Mouse (Mus musculus): Measurements from ENCODE around the gene Btd. TPM values are rescaled to one million over a fixed set of nuclear protein-coding genes. Genes with fewer than 3 reads are reported as not detected.
A peak's percentile ranks its signal among the peaks of the same experiment; 100 is the strongest.

Btd gene
- total RNA-seq, 2 experiments from 2014 or later: 7.4 to 9.9 TPM

DNA sequence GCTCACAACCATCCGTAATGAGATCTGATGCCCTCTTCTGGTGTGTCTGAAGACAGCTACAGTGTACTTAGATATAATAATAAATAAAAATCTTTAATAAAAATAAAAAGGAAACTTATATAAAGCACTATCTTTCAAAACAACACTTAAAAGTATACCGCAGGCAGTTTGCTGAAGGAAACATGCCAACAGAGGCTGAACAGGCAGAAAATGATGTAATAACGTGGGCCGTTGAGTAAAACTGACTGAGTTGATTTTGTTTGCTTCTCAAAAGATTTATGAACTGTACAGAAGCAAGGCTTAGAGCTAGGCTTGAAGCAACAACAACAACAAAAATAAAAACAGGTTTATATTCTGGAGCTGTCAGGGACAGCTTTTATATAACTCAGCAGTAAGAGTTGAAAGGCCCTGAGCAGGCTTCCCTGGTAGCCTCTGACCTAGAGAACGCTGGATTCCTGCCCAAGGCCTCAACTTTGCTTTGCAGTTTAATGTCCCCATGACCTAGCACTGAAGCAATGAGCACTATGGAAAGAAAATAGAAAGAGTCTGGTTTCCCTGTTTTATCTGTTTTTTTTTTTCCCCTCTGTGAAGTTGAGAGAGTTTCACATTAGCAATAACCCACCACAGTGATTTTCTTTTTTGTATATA, 3.5 kb downstream of the Btd start:
- DNase-seq (ENCODE audit: extremely low spot score in 1 of 2, low spot score in 2 of 2): no peak
- intact Hi-C loops (cut with DNase I): no loop called here

DNA sequence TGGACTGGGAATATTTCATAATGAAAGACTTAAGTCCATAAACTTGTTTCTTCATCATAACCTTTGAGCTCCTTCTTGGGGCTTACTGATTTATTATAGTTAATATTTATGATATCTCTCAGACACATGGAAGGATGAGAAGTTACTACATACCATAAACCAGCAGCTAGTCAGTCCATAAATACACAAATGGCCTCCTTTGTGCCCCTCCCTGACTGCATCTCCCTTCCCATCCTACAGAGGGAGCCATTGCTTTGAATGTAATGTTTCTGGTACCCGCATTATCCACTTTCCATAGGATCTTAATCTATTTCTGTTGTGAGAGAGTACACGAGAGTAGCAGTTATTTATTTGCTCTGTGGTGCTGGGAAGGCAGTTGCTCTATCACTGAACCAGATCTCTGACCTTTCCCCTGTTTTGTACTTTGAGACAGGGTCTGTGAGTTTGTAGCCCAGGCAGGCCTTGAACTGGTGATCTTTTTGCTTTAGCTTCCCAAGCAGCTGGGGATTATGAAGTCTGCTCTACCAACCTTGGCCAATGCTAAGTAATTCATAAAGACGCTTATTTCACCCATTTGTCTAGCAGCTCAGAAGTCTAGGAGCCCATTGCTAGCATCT, 4.2 kb downstream of the Btd start:
- intact Hi-C loops (cut with DNase I): no loop called here
- no peak for DNase-seq (ENCODE audit: extremely low spot score in 1 of 2, low spot score in 2 of 2)

DNA sequence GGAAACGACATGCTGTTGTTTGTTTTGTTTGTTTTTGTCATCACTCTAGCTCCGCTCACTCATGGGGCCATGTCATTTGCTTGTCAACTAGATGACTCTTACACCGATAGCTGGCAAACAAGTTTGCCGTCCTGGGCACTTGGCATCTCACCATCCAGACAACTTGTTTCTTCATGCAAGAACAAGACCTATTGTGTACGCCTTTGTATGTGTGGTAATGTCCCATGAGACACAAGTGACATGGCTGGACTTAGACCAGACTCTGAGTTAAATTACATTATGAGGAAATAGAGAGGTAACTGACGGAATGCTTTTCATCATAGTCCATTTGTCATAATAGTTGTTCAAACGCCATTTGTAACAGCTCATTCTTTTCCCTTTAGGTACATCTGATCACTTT, 5.1 kb downstream of the Btd start:
- no peak for DNase-seq (ENCODE audit: extremely low spot score in 1 of 2, low spot score in 2 of 2)
- intact Hi-C loops (cut with DNase I): no loop called here

DNA sequence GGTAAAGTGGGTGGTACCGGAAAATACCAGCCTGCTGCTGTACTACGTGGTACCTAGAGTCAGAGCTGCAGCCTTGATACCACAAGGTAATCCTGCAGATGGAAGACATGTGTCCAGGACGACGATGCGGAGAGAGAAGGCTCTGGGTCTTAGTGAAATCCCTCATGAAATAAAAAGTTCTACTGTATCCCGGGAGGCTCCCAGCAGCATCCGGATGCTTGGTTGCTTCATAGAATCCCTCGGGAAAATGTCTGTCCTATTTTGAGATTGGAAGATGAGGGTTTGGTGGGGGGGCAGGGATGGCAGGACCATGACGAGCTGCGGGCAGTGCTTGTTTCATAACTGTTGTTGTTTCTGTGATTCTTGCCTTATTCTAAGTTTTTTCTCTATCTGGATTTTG, 7.2 kb downstream of the Btd start:
- intact Hi-C loops (cut with DNase I): no loop called here
- peak in 1 of 2 experiments; percentile 35 for DNase-seq (ENCODE audit: extremely low spot score in 1 of 2, low spot score in 2 of 2)

DNA sequence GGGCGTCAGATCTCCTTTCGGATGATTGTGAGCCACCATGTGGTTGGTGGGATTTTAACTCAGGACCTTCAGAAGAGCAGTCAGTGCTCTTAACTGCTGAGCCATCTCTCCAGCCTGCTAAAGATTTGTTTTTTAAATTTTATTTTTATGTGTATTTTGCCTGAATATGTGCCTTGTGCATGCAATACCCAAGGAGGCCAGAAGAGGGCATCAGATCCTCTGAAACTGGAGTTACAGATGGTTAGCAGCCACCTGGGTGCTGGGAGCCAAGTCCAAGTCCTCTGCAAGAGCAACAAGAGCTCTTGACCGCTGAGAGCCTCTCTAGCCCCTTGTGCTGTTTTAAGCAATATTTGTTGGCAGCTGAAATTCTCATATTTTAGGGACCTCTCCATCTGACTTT, 9.5 kb downstream of the Btd start:
- intact Hi-C loops (cut with DNase I): loop anchor here (10.0 kb wide), 1 partner anchor 294 kb away; no protein-coding TSS in a partner anchor
- DNase-seq (ENCODE audit: extremely low spot score in 1 of 2, low spot score in 2 of 2): no peak

DNA sequence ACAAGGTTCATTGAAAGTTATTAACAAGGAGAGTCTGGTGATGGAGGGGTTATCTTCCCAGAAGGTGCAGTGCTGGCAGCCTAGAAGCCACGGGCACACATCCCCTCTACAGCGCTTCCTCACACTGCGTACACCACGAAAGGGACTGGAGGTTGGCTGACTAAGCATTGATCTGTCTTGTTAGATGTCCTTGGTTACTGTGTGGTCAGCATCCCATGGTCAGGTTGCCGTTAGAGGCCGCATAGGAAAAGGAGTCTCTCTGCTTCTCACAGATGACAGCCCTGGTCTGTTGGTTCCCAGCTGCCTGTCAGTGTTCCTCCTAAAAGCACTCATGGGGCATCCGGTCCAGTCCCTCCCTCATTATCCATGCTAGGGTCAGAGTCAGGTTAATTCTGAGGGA, 10.4 kb downstream of the Btd start:
- intact Hi-C loops (cut with DNase I): loop anchor here (10.0 kb wide), 1 partner anchor 294 kb away; no protein-coding TSS in a partner anchor
- no peak for DNase-seq (ENCODE audit: extremely low spot score in 1 of 2, low spot score in 2 of 2)

DNA sequence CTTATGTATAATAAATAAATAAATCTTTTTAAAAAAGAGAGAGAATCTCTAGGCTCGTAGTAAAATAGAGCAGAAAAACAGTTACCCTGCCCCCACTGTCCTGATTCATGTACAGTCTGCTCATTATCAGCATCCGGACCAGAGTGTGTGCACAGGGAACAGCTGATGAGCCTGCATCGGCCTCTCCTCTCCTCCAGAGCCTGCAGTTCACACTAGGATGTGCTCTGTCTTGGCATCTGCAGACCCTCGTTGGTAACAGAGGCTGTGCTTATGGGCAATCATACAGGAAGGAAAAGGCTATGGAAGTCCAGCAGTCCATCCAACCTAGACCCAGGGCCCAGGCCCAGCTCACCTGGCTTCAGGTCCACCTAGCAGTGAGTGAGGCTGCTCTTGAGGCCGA, 11.3 kb downstream of the Btd start:
- intact Hi-C loops (cut with DNase I): loop anchor here (10.0 kb wide), 1 partner anchor 293 kb away; no protein-coding TSS in a partner anchor
- no peak for DNase-seq (ENCODE audit: extremely low spot score in 1 of 2, low spot score in 2 of 2)

DNA sequence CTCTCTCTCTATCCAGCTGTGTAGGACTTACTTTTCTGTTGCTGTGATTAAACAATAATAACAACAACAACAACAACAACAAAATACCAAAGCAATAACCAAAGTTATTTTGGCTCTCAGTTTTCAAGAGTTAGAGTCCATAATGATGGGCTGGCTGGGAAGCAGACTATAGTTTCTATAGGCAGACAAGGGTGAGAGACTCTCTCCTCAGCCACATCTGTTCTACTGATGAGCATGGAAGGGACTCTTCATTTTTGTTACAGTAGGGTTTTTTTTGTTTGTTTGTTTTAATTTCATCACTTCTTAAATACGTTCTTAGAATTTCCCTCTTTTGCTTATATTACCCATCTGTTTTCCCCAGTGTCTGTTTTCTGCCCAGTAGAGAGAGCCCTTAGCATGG, 11.8 kb downstream of the Btd start:
- intact Hi-C loops (cut with DNase I): loop anchor here (10.0 kb wide), 1 partner anchor 292 kb away; no protein-coding TSS in a partner anchor
- no peak for DNase-seq (ENCODE audit: extremely low spot score in 1 of 2, low spot score in 2 of 2)

DNA sequence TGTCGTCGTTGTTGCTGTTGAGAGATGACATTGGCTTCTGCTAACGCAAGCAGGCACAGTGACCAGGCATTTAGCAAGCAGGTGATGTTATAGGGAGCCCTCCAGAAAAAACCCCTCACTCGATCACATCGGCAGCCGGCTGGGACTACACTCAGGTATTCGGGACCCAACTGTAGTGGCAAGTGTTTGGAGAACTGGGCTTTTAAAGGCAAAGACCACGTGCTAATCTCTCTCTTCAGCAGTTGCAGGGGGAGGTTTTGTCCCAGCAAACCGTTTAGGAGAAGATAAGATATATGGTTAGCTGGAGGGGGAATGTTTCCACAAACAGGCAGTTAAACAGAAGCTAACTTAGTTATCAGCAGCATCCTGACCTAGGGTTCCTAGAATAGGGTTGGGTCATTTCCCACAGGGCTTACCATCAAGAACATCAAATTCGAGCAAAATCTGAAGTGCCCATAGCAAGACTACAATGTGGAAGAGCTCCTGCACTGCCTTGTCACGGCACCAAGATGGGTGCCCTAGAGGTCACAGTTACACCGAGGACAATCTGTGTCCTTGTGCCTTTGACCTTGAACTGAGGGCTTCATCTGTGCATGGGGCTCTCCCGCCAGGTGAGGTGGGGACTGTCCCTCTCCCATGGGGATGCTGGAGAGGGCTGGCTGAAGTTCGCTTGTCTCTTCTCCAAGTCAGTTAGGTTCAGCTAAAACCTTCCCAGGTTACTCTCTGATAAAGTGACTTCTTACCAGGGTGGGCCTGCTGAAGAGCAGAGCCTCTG, 12.5 kb downstream of the Btd start:
- DNase-seq (ENCODE audit: extremely low spot score in 1 of 2, low spot score in 2 of 2): no peak
- intact Hi-C loops (cut with DNase I): loop anchor here (10.0 kb wide), 1 partner anchor 292 kb away; no protein-coding TSS in a partner anchor

DNA sequence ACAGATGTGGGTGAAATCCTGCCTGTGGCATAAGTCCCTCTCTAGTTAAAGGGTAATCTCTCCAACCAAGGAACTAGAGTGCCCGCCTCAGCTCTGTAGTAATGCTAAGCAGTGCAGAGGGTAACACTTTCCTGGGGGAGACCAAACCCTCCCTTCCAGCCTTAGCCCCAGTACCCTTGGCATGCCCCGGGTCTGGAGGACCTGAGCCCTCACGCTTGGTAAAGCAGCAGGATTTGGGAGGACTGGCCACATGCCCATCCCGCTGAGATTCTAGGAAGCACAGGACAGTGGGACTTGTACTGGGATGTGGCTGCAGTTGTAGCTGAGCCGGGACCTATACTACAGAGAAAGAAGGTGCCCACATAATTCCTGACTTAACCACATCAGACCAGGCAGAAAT, 14.0 kb downstream of the Btd start:
- intact Hi-C loops (cut with DNase I): loop anchor here (5.0 to 10.0 kb wide), 2 partner anchors 290 to 422 kb away; no protein-coding TSS in a partner anchor
- peak in 1 of 2 experiments; percentile 30 for DNase-seq (ENCODE audit: extremely low spot score in 1 of 2, low spot score in 2 of 2)

DNA sequence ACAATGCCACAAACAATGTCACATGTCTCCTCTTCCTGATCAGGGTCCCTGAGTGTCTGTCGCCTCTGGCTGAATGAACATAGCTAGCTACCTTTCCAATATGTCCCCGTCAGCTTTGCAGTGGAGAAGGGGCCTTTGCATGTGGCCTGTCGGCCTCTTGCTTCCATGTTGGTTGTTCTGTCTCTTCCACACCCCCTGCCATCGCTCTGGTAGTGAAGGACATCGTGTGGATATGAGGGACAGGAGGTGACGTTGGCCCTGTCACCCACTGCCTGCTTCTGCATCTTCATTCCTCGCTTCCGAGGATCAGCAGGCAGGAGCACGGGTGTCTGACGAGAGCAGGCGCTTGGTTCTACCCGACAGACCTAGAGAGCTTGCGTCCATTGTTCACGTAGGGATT, 14.6 kb downstream of the Btd start:
- intact Hi-C loops (cut with DNase I): loop anchor here (5.0 to 10.0 kb wide), 2 partner anchors 289 to 422 kb away; no protein-coding TSS in a partner anchor

DNA sequence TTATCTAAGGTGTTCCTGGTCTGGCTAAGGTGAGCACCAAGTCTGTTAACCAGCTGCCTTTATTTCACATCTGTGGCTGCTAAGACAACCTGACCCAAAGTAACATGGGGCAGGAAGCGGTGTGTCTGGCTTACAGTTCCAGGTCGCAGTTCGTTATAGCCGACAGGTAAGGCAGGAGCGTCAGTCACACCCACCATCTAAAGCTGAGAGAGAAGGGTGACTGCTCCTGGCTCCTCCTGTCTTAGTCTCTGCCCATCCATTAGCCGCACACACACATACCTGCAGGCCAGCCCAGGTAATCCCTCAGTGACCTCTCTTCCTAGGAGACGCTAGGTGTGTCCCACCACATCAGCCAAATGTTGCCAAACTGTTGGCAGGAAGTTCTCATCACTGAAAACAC, 15.6 kb downstream of the Btd start:
- no peak for DNase-seq (ENCODE audit: extremely low spot score in 1 of 2, low spot score in 2 of 2)
- intact Hi-C loops (cut with DNase I): loop anchor here (5.0 to 10.0 kb wide), 2 partner anchors 288 to 421 kb away; no protein-coding TSS in a partner anchor

More for the DNA sequence above, 14.6 kb downstream of the Btd start:
- no peak for DNase-seq (ENCODE audit: extremely low spot score in 1 of 2, low spot score in 2 of 2)

DNA sequence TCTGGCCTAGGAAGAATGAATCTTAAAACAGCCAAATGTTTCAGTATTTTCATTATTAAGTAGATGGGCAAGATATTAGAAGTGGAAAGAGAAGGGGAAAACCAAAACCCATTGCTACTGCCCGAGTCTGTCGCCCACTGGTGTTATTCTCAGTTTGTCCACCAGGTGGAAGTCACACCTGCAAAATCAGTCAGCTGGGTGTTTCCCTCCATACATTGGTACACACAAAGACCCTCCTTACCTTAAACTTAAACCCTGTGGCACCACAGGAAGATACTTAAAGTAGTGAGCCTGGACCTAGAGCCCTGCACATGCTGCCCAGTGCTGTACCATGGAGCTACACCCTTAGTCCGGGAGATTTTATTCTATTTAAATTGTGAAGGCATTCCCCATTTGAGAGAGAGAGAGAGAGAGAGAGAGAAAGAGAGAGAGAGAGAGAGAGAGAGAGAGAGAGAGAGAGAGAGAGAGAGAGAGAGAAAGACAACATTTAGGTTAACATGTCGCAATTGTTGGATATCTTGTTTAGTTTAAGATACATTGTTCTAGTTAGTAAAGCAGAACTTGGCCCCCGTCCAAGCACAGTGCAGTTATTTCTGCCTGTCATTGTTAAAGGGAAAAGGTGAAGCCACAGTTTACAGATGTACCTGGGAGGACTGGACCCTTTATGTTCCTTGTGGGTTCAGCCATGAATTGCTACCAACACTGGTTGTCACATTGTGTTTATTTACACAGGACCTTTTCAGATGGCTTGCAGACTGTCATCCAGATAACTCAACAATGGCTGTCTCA, 16.2 kb downstream of the Btd start:
- intact Hi-C loops (cut with DNase I): loop anchor here (1.0 to 10.0 kb wide), 3 partner anchors 133 to 420 kb away; no protein-coding TSS in a partner anchor
- DNase-seq (ENCODE audit: extremely low spot score in 1 of 2, low spot score in 2 of 2): peak; percentile 73

DNA sequence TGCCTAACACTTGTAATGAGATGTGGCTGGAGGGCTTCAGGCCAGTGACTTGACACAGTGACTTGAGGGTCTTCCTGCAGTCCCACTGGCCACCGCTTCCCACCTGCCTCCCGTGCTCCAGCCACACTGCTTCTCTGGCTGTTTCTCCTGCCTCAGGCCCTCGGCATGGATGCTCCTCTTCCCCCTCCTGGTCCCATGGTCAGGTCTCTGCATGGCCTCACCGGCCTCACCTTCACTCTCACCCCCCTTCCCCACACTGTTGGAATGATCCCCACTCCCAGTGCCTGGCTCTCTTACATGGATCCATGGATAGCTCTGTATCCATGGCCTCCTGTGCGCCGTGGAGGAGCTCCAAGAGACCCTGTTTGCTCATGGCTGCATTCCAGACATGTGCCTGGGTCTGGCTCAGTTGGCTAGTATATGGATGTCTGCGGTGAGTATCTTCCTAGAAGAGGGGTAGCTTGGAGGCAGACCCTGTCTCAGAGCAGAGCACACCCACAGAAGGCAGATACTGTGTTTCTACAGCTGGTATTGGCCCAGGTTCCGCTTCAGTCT, 17.4 kb downstream of the Btd start:
- DNase-seq (ENCODE audit: extremely low spot score in 1 of 2, low spot score in 2 of 2): peak in 1 of 2 experiments; percentile 35
- intact Hi-C loops (cut with DNase I): loop anchor here (5.0 to 10.0 kb wide), 2 partner anchors 287 to 419 kb away; no protein-coding TSS in a partner anchor

DNA sequence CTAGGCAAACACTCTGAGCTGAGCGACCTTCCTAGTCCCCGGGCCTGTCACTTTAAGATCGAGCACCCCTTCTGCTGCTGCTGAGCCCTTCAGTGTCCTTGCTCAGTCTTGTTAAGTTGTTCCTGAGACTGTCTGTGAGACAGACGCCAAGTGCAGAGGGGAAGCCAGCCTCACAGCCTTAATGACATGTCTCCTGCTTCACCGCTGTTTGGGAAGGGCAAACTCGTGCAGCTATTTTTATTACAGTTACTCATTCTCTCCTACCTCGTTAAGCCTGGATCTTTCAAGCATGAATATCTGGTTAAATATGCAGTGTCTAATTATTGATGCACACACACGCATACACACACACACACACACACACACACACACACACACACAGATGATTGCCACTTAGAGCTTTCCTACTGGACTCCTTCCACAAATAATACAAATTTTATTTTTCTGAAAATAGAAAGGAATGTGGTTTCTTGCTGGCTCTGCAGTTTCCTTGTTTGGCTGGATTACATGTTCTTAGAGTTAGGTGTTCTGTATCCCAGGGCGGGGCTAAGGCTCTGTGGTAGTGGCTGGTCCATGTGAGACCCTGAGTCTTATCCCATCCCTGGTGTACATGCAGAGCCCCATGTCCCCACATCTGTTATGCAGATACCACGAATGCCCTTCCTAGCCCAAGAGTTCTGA, 18.8 kb downstream of the Btd start:
- intact Hi-C loops (cut with DNase I): loop anchor here (2.0 to 10.0 kb wide), 4 partner anchors 38 to 418 kb away; no protein-coding TSS in a partner anchor
- DNase-seq (ENCODE audit: extremely low spot score in 1 of 2, low spot score in 2 of 2): peak in 1 of 2 experiments; percentile 38

DNA sequence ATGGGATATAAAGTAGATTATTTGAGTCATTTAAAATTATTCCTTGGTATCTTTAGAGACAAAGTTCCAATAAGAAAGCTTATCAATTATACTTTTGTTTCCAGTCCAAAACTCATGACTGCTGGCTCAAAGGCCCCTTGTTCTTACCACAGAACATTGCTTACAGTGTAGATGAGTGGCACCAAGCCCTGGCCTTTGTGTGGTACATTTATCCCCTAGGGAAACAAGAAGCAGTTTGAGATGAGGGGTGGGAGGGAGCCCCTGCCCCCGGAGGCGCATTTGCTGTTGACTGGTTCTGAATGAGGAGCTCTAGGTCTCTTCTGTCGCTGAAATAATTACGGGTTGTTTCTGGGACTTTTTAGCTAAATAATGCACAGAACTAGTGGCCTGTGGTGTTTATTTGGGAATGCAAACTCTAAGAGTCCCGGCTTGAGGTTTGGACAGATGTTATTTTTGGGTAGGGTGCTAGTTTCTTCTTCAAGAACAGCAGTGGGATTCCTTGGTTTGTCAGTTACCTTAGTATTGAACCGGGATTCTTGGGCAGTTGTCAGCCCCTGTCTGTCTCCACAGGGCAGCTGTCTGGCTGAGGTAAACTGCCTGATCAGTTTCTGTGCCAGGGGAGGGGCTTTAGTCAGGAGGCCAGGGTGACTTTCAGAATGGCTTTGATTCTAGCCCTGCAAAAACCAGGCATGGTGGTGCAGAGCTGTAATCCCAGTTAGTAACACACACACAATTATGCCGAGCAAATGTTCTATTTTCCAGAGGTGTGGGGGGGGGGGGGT, 19.7 kb downstream of the Btd start:
- intact Hi-C loops (cut with DNase I): loop anchor here (2.0 to 5.0 kb wide), 2 partner anchors 37 to 120 kb away; no protein-coding TSS in a partner anchor

More for the DNA sequence above, 19.7 kb downstream of the Btd start:
- peak in 1 of 2 experiments; percentile 31 for DNase-seq (ENCODE audit: extremely low spot score in 1 of 2, low spot score in 2 of 2)

Data from left cerebral cortex, postnatal 10 days (tissue).